Mouse (Mus musculus) layer of hippocampus, adult 8-10 months (tissue): Measurements from ENCODE around the gene Ccdc65. TPM values are rescaled to one million over a fixed set of nuclear protein-coding genes. Genes with fewer than 3 reads are reported as not detected.

Source experiments
- total RNA-seq, 4 experiments: library from RNA; stranded (reverse); gene quantifications; 2 replicates each; pipeline ENCODE4 v1.2.4; 2022

Gene Ccdc65
- total RNA-seq, 4 experiments from 2014 or later, result 7.4 to 10.4 (median 8.4) TPM

Other genes starting within 250 kb of the Ccdc65 start
- not detected for gene OR5BS1P, start 238.3 kb upstream of the Ccdc65 start, total RNA-seq
- not detected for gene Lalba, start 225.5 kb upstream of the Ccdc65 start, total RNA-seq
- not detected for gene Olfr279, start 215.8 kb upstream of the Ccdc65 start, total RNA-seq
- gene Kansl2, start 173.9 kb upstream of the Ccdc65 start, total RNA-seq, result 10 to 100 TPM; 54.1 to 60.0 (median 57.2) TPM
- 10 to 100 TPM; 37.3 to 43.8 (median 42.7) TPM for gene Ccnt1, start 137.3 kb upstream of the Ccdc65 start, total RNA-seq
- gene 4930415O20Rik, start 137.2 kb upstream of the Ccdc65 start, total RNA-seq, result not detected
- 10 to 100 TPM; 47.3 to 58.6 (median 52.2) TPM for gene Adcy6, start 98.1 kb upstream of the Ccdc65 start, total RNA-seq
- gene Cacnb3, start 77.4 kb upstream of the Ccdc65 start, total RNA-seq, result 100 to 1,000 TPM; 163 to 193 (median 176) TPM
- gene Ddx23, start 45.3 kb upstream of the Ccdc65 start, total RNA-seq, result 10 to 100 TPM; 76.3 to 89.4 (median 85.9) TPM
- 1 to 10 TPM; 6.3 to 8.7 (median 7.3) TPM for gene Rnd1, start 30.7 kb upstream of the Ccdc65 start, total RNA-seq
- gene Fkbp11, start 20.0 kb downstream of the Ccdc65 start, total RNA-seq, result 1 to 10 TPM; 1.2 to 2.3 (median 1.5) TPM
- 100 to 1,000 TPM; 730 to 835 (median 787) TPM for gene Arf3, start 55.0 kb downstream of the Ccdc65 start, total RNA-seq
- gene Wnt10b, start 69.9 kb downstream of the Ccdc65 start, total RNA-seq, result under 1 TPM; 0.16 to 0.59 (median 0.41) TPM
- not detected for gene Wnt1, start 81.7 kb downstream of the Ccdc65 start, total RNA-seq
- 1,000 to 10,000 TPM; 1,258 to 1,383 (median 1,345) TPM for gene Ddn, start 101.3 kb downstream of the Ccdc65 start, total RNA-seq
- gene Prkag1, start 123.3 kb downstream of the Ccdc65 start, total RNA-seq, result 10 to 100 TPM; 49.0 to 55.2 (median 50.2) TPM
- gene Kmt2d, start 163.0 kb downstream of the Ccdc65 start, total RNA-seq, result 10 to 100 TPM; 77.8 to 96.0 (median 89.6) TPM
- gene Rhebl1, start 186.3 kb downstream of the Ccdc65 start, total RNA-seq, result 10 to 100 TPM in 1 of 4 experiments, 1 to 10 TPM in 3; 4.9 to 10.4 (median 7.9) TPM
- under 1 TPM in 3 of 4 experiments, not detected in 1; 0.18 to 0.34 (median 0.23) TPM for gene Dhh, start 190.3 kb downstream of the Ccdc65 start, total RNA-seq
- 10 to 100 TPM; 17.9 to 21.8 (median 19.6) TPM for gene Lmbr1l, start 210.0 kb downstream of the Ccdc65 start, total RNA-seq
- 100 to 1,000 TPM; 488 to 526 (median 515) TPM for gene Tuba1b, start 226.4 kb downstream of the Ccdc65 start, total RNA-seq
- not detected for gene Gm49450, start 245.3 kb downstream of the Ccdc65 start, total RNA-seq
- 100 to 1,000 TPM; 800 to 882 (median 860) TPM for gene Tuba1a, start 245.5 kb downstream of the Ccdc65 start, total RNA-seq